Mouse (Mus musculus) kidney, postnatal 10 days (tissue): ENCODE data around the gene Oscar.
"Not testable (repeated sequence)": the region's sequence is repeated elsewhere in the genome, so short reads cannot be mapped to it uniquely, and the experiment has no call there.

Experiments
- DNase-seq: peaks from one replicate; pipeline ENCODE4 v3.0.0; 2021; ENCODE audit warnings: mixed read lengths

Gene Oscar

DNA sequence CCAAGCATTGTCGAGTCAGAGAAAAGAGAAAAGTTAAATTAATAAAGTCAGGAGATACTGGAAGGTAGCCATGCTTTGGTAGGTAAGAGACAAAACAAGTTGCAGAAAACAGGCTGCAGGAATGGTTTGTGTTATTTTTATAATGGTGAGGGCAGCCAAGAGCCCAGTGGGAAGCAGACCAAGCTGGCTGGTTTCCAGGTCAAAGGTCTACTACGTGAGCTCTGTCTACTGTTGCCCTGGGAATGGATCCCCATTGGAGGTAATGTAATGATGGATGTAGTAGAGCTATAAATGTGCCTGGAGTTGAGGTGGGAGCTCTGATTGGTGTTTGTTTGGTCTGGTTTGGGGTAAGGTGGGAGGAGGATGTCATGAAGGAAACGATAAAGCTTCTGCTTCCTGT, 6.9 kb downstream of the Oscar start:
- DNase-seq = peak; percentile 76

- no peak for DNase-seq
Observed at GRCm38 (mm10) chr7:3608668-3609067, 7.3 kb downstream of the Oscar start.

DNA sequence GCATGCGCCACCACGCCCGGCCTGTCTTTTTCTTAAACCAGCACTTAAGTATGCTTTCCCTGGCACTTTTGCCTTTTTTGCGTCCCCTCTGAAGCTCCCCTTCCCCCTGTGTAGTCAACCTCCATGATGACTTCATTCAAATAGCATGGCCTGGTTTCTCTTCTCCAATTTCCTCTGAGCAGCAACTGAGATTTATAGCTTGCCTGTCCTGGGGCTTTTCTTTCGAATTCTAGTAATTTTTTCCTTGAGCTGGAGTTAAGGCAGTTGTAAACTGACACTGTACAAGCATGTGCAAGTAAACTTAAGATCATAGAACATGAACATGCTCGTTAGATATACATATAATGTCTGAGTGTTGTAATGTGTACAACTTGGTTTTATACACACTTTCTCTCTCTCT, 8.6 kb downstream of the Oscar start:
- DNase-seq = no peak

DNA sequence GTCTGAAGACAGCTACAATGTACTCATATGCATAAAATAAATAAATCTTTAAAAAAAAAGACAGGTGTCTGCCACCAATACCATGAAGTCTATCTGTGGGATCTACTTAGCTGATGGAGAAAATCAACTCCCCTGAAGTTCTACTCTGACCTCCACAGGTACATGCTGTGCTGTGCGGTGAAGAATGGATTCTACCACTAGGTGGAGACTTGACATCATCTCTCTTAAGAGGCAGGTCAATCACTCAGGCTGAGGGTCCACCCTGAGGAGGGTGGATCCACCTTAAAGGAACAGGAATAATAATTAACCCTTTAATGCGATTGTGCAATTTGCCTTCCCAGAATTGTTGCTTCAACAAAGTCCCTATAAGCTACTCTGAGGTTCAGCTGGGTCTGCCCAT, 9.2 kb downstream of the Oscar start:
- DNase-seq = peak; percentile 50

DNA sequence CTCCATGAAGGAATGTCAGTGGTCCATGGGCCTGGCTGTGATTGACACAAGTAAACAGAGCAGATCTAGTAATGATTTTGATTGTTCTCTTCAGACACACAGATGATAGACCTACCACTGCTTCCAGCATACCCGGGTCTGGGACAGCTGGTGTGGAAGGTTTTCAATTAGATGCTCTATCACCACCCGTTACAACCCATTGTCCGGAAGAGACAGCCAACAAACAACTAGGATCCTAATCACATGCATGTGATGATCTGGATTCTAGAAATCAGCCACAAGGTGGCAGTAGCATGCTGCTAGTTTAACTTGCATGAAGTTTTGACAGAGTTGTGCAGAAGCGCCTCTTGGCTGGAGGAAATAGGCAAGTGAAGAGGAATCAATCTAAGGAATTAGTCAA, 14.8 kb downstream of the Oscar start:
- peak; percentile 83 for DNase-seq

GRCm38 (mm10) chr7:3597755-3598154, 18.2 kb downstream of the Oscar start:
- not testable (repeated sequence) for DNase-seq

DNA sequence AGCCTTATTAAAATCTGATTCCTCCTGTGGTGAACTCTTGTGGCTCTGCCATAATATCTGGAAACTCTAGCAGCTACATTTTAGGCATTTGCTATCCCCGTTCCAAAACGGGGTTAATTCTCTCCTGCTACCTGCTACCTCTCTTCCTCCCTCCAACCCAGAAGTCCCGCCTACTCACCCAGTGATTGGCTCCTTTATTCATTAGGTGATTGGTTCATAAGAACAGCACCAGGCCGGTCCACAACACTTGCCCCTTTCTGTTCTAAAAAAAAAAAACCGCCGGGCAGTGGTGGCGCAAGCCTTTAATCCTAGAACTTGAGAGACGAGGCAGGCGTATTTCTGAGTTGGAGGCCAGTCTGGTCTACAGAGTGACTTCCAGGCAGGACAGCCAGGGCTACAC, 20.8 kb downstream of the Oscar start:
- DNase-seq = peak; percentile 38

GRCm38 (mm10) chr7:3594686-3595085, 21.3 kb downstream of the Oscar start:
- peak; percentile 8 for DNase-seq

GRCm38 (mm10) chr7:3593855-3594254, 22.1 kb downstream of the Oscar start:
- DNase-seq = no peak

- DNase-seq = no peak
Observed at GRCm38 (mm10) chr7:3591534-3591933, 24.4 kb downstream of the Oscar start.

- no peak for DNase-seq
Observed at GRCm38 (mm10) chr7:3590550-3590949, 25.4 kb downstream of the Oscar start.

DNA sequence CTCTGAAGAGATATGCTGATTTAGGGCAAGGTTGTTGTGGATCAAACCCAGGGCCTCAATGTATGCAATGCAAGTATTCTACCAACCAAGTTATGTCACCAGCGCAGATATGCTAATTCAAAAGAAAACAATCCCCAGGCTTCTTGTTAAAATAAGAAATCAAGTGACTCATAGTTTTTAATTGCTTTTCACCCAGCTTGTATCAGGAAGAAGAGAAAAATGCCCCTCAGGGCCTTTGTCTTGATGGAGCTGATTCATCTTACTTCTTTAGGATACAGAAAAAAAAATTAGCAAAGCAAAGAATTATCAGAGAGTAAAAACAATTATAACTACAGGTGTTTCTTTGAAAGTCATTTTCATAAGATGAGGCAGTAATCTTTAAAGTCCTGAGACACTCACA, 28.7 kb downstream of the Oscar start:
- DNase-seq = no peak

DNA sequence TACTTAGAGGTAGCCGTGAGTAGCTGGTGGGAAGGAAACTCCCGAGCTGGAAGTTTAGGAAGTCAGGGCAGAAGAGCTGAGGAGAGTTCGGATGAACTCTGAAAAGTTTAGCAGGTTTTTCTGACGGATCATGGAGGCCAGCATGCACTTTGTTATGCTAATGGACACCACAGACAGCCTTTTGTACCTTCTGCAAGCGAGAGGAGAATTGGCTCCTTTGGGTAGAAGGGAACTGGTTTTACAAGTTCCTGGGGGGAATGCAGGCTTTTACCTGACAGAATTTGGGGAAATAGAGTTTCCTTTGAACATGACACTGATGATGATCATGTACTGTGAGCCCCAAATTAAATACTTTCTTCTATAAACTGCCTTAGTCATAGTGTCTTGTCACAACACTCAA, 29.7 kb downstream of the Oscar start:
- no peak for DNase-seq

DNA sequence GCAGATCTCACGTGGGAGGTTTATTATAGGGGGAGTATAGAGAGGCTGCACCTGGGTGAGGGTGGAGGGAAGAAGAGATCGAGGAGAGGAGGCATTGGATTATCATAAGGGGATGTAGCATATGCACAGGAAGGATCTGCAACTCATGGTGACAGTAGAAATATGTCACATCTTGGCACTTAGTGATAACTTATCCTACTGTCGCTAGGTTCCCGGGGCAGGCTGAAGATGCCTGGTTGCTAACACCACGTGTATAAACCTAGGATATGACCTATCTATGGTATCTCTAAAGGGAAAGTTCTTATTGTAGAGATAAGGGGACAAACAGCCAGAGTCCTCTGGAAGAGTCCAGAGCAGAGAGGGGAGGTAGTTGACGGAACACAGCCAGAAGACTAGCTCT, 30.2 kb downstream of the Oscar start:
- DNase-seq = no peak

- DNase-seq = no peak
Observed at GRCm38 (mm10) chr7:3580029-3580428, 35.9 kb downstream of the Oscar start.

DNA sequence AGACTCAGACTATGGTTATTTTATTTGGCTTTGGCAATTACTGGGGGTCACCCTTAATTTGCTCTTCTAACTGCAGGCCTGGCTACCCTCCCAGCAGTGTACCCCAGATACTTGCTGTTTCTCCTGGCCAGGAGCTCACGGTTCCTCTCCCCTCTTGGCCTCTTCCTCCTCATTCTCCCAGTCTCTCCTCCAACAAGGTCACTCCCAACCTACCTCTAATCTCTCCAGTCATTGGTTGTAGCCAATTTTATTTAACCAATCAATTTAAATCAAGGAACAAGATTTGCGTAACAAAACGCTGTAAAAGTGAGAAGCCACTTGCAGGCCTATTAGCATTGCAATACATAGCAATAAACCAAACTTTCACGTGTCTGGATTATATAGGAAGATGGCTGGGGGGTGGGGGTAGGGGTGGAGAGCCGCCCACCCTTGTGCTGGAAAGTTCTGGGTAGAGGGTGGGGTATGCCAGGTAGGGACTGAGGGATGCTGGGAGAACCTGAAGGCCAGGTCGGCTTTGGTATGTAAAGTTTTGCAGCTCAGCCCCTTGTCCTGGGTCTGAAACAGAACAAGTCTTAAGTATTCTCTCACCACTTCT, 36.9 kb downstream of the Oscar start:
- DNase-seq = no peak

GRCm38 (mm10) chr7:3578196-3578595, 37.8 kb downstream of the Oscar start:
- no peak for DNase-seq

DNA sequence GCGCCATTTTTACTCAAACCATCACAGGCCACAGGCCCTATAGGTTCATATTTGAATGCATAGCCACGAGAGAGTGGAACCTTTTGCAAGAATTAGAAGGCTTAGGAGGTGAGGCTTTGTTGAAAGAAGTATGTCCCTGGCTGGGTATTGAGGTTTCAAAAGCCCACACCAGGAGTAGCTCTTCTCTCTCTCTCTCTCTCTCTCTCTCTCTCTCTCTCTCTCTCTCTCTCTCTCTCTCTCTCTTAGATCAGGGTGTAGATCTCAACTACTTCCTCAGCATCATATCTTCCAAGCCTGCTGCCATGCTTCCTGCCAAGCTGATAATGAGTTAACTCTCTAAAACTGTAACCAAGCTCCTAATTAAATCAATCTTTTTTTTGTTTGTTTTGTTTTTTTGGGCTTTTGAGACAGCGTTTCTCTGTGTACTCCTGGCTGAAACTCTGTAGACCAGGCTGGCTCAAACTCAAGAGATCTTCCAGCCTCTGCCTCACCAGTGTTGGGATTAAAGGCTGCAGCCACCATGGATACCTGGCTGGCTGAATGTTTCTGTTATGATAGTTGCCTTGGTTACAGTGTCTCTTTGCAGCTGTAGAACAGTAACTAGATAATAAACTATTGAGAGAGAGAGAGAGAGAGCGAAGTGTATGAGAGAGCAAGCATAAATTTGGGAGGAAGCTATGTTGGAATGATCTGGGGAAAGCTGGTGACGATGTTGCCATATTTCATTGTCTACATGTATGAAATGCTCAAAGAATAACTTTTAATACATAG, 39.4 kb downstream of the Oscar start:
- no peak for DNase-seq

DNA sequence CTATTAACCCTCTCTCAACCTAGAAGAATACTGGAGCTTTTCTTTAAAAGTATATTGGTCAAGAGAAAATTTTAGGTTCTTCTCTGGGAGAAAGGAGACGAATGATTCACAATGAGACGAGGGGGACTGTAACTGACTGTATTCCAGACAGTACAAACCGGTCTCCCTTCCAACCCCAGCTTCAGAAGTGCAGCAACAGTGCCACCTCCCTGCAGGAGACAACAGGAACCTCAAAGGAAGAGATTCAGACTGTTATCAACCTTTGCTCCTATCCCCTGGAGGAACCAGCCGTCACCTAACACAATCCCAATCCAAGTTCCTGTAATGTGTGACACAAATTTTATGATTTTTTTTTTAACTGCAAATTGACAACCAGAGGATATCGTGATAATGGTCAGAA, 41.7 kb downstream of the Oscar start:
- no peak for DNase-seq

DNA sequence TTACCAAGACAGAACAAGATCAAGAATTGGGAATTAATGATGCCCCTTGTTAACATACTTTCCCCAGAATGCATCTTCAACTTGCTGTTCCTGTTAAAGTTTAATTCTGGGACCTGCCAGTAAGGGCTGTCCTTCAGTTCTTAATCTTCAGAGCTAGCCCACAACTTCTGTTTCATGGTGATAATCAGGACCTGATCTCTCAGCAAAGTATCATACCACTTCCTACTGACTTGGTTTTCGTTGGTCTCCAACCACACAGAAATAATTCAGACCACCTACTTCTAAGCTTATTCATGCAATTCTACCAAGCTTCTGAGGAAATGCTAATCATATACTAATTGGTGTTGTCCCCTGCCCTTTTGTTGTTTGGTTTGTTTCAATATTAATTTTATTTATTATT, 44.1 kb downstream of the Oscar start:
- no peak for DNase-seq

GRCm38 (mm10) chr7:3570580-3570979, 45.4 kb downstream of the Oscar start:
- DNase-seq = not testable (repeated sequence)

GRCm38 (mm10) chr7:3569725-3570124, 46.2 kb downstream of the Oscar start:
- no peak for DNase-seq

GRCm38 (mm10) chr7:3567336-3567735, 48.6 kb downstream of the Oscar start:
- DNase-seq = no peak
